Mouse (Mus musculus) stomach, postnatal 0 days (tissue): Measurements from ENCODE around the gene Fth1.

Experiments used
- CTCF ChIP-seq: IDR thresholded peaks from 2 replicates; pipeline ENCODE4 v1.5.1; 2016; ENCODE audit warnings: antibody characterized with exemption, low read depth, mild to moderate bottlenecking, moderate library complexity
- EP300 ChIP-seq: optimal IDR thresholded peaks from 2 replicates; pipeline ENCODE3; 2016; ENCODE audit warnings: antibody characterized with exemption

DNA sequence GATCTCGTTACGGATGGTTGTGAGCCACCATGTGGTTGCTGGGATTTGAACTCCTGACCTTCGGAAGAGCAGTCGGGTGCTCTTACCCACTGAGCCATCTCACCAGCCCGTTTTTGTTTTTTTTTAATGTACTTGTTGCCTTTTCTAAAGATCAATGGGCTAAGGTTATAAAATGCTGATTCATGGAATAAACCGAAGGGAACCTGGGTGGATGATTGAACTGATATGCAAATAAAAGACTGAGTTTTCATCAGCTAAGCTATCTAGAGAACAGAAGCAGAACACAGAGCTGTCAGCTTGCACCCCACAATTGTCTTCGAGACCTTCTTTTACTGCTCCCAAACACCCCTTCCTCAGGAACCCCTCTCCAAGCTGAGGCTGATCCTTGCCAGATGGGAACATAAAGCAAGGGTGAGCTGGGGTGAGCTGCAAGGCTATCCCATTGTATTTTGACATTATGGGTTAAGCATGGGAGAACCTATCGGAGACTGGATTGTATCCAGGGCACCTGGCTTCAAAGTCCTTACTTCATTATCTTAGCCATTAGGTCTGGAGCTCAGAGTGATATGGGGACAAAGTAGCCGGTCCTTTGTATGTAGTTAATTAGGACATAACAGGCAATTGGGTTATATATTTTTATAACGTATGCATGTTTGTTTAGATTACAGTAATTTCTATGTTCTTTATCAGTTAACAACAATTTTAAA, 12.2 kb upstream of the Fth1 start:
- TF ChIP-seq CTCF = no peak
- no peak for TF ChIP-seq EP300
